Mouse (Mus musculus): ENCODE measurements at regions not wholly inside any gene's neighbourhood (a gene's known extent, or its start where the extent isn't known, plus 50 kb on each side); places are given as distances from the start of the nearest gene placed in this dataset.

GRCm38 (mm10) chr1:144075991-144076390 is 72.0 kb upstream of the Rgs2 start:
- TF ChIP-seq POLR2A (IDR thresholded peaks at IDR 0.05; ENCODE audit: control insufficient read depth, extremely low read depth, insufficient read depth, low read length, poor library complexity) (no peak), CTCF (IDR thresholded peaks at IDR 0.05; ENCODE audit: borderline replicate concordance, control insufficient read depth, extremely low read depth, insufficient read depth, low read length, poor library complexity) (no peak)

Data from thymus, adult 2 months (tissue).